Mouse (Mus musculus) WW6 (cell line): ENCODE measurements around the gene Ankrd2.
"Not testable (repeated sequence)": the region's sequence is repeated elsewhere in the genome, so short reads cannot be mapped to it uniquely, and the experiment has no call there.

Experiments used
- DNase-seq: peaks from one replicate; pipeline ENCODE4 v3.0.0-alpha.2; 2013; ENCODE audit warnings: low read depth, low spot score

Gene Ankrd2

GRCm38 (mm10) chr19:42054255-42054654 is 18.5 kb downstream of the Ankrd2 start:
- DNase-seq: no peak

GRCm38 (mm10) chr19:42055881-42056280 is 20.1 kb downstream of the Ankrd2 start:
- no peak for DNase-seq

GRCm38 (mm10) chr19:42056719-42057409 is 21.1 kb downstream of the Ankrd2 start:
- DNase-seq: no peak

DNA sequence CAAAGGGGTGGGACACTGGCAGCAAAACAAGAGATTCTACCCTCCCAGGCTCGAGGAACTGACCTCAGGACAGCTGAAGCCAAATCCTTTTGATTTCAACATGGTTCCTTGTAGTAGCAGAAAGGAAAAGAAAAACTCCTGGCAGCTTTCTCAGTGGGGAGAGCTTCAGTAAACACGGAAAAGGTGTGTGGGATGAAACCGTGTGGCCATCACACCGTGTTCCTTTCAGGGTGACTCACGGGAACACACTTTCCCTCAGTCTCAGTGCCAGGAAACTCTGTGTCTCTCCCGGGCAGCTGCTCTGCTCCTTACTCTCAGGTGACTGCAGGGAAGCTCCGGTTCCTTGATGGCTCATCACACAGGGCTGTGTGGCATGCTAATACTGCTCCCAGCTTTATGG is 22.6 kb downstream of the Ankrd2 start:
- DNase-seq: no peak

DNA sequence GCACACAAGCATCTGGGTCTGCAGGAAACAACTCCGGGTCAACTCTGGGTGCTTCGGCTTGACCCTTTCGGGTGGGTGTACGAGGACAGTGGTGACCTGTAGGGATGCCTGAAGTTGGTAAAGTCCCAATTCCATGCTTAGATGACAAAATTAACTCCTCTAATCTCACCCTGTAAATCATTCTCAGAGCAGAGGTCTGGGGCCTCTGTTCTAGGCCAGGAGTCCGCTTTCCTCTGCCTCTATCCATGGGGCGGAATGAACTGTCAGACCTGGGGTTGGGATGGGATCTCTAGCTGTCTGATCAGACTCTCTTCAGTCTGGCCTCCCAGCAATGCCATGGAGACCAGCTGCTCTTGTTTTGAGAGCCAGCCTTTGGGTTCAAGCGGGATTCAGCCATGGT is 25.6 kb downstream of the Ankrd2 start:
- no peak for DNase-seq

GRCm38 (mm10) chr19:42068441-42069240 is 32.8 kb downstream of the Ankrd2 start:
- DNase-seq: no peak

GRCm38 (mm10) chr19:42069241-42069525 is 33.4 kb downstream of the Ankrd2 start:
- no peak for DNase-seq

GRCm38 (mm10) chr19:42071221-42071620 is 35.4 kb downstream of the Ankrd2 start:
- no peak for DNase-seq

- no peak for DNase-seq
These were observed 36.2 kb downstream of the Ankrd2 start for GRCm38 (mm10) chr19:42071886-42072608.

- DNase-seq: no peak
These were observed 37.0 kb downstream of the Ankrd2 start for GRCm38 (mm10) chr19:42072802-42073201.

DNA sequence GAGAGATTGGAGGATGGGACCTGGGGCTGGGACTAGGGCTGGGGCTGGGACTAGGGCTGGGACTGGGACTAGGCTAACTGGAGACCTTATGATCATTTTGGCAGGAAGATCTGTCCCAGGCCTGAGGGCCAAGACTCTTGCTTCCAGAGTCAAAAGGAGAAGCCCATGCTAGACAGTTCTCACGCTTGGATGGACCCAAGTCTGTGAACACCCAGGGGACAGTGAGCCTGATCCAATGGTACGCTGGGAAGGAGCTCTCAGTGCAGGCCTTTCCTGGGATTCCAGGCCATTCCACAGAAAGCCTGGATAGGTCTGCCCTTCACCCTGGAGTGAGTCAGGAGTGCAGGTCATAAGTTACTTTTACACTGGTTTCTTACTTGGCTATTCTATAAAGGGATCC is 39.3 kb downstream of the Ankrd2 start:
- DNase-seq: no peak

DNA sequence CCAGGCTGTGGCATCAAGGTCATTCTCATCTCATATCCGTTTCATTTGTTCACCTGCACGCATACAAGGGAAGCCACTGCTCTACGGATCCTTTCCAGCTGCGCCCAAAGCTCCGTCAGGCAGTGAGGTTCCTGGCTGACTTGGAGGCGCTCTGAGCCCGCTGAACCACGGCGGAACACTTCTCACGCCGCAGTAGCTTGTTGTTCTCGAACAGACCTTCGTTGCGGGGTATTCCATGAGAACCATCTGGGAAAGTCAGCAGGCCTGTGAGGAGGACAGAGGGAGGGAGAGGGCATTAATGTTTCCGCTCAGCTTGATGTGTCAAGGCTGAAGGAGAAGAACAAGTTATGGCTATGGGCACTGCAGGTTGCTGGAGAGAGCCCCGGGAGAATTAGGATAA is 40.2 kb downstream of the Ankrd2 start:
- DNase-seq: no peak

- no peak for DNase-seq
These were observed 42.8 kb downstream of the Ankrd2 start for GRCm38 (mm10) chr19:42078566-42078965.

DNA sequence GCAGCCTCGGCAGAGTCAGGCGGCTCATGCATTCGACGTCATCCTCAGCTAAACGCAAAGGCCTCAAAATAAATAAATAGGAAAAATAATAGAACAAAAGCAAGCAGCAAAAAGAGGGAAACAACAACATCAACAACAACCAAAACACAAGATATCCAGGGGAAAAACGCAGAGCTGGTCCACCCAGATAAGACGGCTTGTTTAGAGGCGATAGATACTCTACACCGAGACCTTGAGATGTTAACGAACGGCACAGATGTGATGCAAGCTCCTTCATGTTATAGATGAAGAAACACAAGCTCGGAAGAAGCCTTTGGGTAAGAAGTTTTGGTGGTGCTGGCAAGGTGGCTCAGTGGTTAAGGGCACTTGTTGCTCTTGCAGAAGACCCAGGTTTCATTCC is 43.2 kb downstream of the Ankrd2 start:
- no peak for DNase-seq

GRCm38 (mm10) chr19:42079950-42080349 is 44.1 kb downstream of the Ankrd2 start:
- DNase-seq: no peak

DNA sequence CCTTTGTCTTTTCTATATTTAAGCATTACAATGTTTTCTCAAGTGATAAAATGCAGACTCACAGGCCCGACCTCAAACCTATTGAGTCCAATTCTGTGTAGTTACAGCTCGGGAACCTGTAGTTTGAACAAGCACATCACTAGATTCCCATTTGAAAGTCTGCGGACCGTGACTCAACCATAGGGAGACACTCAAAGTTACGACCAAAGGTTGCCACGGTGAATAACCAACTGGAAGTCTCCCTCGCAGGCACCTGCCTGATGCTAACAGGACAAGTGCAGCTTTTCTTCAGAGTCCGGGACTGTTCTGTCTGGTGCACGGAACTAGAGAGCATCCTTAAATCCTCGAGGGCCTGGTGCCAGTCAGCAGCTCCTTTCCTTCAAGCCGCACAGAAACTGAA is 44.7 kb downstream of the Ankrd2 start:
- no peak for DNase-seq

DNA sequence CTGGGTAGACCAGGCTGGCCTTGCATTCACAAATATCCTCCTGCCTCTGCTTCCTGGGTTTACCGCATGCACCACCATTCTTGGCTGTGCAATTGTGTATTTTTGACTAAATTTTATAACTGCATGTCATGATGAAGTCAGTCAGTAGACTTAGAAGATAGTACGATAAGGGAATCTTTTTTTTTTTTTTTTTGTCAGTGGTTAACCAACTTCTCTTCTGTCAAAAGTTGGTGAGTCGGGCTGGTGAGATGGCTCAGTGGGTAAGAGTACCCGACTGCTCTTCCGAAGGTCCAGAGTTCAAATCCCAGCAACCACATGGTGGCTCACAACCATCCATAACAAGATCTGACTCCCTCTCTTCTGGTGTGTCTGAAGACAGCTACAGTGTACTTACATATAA is 45.8 kb downstream of the Ankrd2 start:
- DNase-seq: not testable (repeated sequence)

DNA sequence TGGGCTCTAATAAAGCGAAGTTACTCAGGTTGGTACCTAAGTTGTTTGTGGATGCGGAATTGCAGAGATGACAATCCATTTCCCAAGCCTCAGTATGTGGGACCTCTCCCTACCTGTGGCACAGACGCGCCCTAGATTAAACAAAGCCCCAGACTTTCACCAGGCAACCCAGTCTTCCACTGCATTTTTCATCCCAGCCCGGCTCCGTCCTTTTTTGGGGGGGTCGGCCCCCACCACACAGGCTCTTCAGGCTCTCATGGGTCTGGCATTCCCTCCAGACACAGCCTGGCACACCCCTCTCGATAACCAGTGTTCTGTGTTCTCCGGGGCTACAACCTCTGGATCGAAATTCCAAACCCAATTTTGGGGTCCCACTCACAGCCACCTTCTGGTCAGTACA is 49.9 kb downstream of the Ankrd2 start:
- no peak for DNase-seq

DNA sequence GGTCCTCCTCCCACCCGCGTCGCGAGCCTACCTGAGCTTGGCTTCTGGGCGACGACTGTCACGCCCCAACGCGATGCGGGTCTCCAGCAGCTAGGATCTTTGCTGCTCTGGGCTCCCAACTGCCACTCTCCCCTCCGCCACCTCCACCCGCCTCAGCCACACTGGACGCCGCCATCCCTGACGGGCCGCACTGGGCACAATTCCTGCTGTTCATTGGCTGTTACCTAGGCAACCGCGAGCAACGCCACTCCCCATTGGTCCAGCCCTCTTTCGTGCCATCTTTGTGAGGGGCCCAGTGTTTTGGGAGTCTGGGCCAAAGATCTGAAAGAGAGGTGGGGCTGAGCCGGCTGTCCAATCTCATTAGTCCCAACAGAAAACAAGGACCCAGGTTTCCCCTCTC is 50.4 kb downstream of the Ankrd2 start, which contains the start of gene Morn4:
Gene Morn4 (minus strand): TSS at position 192 of the 400 bp plus-strand sequence.
- peak; percentile 60 for DNase-seq

DNA sequence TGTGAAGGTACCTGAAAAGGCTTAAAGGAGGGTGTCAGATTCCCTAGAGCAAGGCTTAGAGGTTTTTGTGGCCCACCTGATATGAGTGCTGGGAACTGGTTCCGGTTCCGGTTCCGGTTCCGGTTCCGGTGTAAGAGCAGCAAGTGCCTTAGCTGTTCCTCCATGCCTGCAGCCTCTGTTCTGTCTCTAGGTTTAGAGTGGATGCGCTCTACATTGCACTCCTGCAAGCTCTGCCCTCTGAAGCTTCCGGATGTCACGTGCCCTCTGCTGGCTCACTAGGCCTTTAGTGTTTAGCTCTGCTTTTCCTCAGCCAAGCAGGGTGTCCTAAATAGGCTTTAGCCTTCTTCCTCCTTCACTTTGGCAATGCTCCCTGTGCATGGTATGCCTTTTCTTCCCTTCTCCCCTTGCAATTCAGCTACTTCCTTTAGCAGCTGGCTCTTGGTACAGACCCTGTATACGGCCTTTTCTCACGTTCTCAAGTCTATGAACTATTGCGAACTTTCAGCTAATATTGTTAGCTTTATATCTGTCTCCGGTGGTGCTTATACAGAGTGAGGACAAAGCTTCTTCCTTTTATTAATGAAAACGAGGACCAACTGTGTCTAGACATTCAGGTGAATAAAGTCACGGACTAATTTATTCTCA is 53.4 kb downstream of the Ankrd2 start:
- DNase-seq: no peak

DNA sequence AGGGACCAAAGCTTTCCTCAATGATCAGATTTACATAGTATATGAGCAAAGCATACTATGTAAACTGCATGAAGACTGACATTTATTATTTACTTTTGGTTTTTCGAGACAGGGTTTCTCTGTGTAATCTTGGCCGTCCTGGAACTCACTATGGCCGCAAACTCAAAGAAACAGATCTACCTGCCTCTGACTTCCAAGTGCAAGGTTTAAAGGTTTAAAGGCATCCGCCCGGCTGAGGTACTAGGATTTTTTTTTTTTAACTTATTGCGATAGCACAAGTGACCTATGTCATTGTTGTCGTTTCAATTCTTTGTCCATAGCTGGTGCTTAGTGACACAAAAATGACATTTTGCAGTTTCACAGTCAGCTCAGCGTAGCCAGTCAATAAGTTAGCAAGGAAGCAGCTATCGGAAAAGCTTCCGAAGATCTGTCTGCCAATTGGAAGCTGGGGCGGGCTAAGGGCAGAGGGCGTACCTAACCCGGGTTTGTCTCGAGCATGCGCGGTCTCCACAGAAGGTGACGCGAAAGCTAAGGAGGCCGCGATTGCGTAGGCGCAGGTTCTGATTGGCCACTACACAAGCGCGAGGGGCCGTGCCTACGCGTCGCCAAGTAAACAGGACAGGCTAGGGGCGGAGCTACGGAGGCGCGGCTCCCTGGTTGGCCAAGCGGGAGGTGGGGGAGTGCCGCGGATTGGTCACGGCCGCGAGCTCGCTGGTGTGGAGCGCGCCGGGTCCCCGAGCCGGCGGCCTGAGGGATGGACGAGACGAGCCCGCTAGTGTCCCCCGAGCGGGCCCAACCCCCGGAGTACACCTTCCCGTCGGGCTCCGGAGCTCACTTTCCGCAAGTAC is 54.2 kb downstream of the Ankrd2 start, which contains the start of gene Pi4k2a:
Gene Pi4k2a (plus strand): TSS at position 723 of the 848 bp plus-strand sequence.
- DNase-seq: peak; percentile 99
